Mouse (Mus musculus) gonadal fat pad, adult 2 months (tissue): Measurements from ENCODE around the gene Suox. TPM values are rescaled to one million over a fixed set of nuclear protein-coding genes. Genes with fewer than 3 reads are reported as not detected.
"Not testable (repeated sequence)": the region's sequence is repeated elsewhere in the genome, so short reads cannot be mapped to it uniquely, and the experiment has no call there.

ENCODE experiments used
- DNase-seq: peaks from one replicate; pipeline ENCODE4 v3.0.0-alpha.2; 2012; ENCODE audit warnings: low read depth
- polyA plus RNA-seq: library from polyadenylated mRNA; depleted of rRNA; stranded (reverse); fragments of >200 nt; gene quantifications from 2 replicates; pipeline ENCODE4 v1.2.3, GENCODE M21; 2012; rRNA removed

The Suox gene
- 154 and 180 TPM in 2 replicates for polyA plus RNA-seq

DNA sequence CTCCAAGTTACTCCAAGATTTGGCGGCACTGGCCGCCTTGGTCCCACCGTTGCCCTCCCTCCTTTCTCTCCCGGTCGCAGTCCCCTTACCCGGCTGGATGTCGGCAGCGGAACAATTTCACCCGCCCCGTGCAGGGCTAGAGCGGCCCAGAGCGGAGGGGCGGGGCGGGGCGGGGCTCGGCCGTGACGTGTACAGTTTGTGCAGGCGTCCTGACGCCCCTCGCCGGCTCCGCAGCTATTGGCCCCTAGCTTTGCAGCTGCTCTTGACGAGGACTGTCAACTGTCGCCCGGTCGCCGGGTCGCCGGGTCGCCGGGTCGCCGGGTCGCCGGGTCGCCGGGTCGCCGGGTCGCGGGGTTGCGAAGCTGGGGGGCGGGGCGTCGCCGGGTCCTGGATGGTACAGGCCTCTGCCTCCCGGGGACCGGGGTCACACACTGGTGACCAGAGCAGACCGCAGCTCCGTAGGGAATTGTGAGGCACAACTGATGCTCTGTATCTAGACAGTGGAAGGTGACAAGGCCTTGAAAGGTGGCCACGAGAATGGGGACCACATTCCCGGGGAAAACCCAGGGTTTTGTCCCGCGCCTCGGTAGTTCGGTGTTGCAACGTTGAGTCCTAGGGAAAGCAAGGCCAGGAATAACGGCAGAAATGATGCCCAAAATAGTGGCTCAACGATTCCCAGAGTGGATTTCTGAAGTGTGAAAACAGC lies at the start of gene Suox:
Suox (minus strand) TSS at position 311 of the 706 bp plus-strand sequence.
- no peak for DNase-seq

DNA sequence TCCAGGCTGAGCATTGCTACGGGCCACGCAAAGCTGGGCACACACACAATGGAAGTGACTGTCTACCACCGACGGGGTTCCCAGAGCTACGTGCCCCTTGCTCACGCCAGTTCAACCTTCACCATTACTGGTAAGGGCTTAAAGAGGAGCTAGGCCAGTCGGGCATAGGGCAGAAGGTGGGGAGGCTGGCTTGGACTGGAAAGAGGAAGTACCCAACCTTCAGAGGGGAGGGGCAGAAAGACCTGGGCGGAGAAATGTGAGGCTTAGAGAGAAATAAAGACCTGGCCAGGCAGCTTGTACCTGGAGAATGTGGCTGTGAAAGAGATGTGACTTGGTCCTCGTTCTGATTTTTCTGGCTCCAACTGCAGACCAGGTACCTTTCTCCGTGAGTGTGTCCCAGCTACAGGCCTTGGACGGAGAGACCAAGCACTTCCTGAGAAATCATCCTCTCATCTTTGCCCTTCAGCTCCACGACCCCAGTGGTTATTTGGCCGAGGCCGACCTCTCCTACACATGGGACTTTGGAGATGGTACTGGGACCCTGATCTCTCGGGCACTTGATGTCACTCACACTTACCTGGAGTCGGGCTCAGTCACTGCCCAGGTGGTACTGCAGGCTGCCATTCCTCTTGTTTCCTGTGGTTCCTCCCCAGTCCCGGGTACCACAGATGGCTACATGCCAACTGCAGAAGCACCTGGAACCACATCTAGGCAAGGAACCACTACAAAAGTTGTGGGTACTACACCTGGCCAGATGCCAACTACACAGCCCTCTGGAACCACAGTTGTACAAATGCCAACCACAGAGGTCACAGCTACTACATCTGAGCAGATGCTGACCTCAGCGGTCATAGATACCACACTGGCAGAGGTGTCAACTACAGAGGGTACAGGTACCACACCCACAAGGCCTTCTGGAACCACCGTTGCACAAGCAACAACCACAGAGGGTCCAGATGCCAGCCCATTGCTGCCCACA lies 42.0 kb upstream of the Suox start:
- DNase-seq = no peak

- not testable (repeated sequence) for DNase-seq
Measured at GRCm38 (mm10) chr10:128711318-128711717, 37.4 kb upstream of the Suox start.

- no peak for DNase-seq
Measured at GRCm38 (mm10) chr10:128705317-128705693, 31.4 kb upstream of the Suox start.

GRCm38 (mm10) chr10:128704491-128705316 lies 30.8 kb upstream of the Suox start, which contains the start of gene Cdk2:
Cdk2 (minus strand) TSS chr10:128705031.
- no peak for DNase-seq

DNA sequence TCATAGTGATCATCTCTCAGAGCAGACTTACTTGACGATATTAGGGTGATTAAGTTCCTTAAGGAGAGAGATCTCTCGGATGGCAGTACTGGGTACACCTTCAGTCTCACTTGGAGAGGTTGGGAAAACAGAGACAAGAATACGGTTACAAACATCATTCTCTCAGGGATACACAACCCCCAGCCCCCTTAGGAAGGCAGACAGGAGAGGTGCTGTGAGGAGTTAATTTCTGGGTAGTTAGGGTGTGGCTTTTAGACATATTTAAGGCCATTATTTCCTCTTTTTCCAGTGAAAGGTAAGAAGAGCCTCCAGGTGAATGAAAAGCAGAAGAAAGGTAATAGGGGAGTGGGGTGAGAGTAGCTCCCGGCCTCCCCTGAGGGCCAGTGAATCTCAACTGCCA lies 30.0 kb upstream of the Suox start, which contains the start of gene Pmel:
Pmel (plus strand) TSS at position 301 of the 400 bp plus-strand sequence.
- DNase-seq = no peak

- no peak for DNase-seq
Measured at GRCm38 (mm10) chr10:128702328-128703007, 28.6 kb upstream of the Suox start.

DNA sequence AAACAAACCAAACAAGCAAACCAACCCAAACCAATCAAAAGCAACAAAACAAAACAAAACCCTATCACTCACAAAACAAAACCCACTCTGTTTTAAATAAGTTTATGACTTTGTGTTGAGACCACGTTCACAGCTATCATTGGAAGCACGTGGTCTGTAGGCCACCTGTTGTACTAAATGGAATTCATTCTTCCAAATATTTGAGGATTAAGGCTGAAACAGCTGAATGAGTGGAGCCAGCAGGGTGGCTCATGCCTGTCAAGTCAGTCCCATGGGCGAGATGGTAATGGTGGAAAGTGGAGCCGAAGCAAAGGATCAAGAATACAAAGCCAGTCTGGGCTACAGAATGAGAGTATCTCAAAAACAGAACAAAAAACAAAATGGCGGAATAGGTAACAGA lies 26.8 kb upstream of the Suox start:
- DNase-seq = no peak

DNA sequence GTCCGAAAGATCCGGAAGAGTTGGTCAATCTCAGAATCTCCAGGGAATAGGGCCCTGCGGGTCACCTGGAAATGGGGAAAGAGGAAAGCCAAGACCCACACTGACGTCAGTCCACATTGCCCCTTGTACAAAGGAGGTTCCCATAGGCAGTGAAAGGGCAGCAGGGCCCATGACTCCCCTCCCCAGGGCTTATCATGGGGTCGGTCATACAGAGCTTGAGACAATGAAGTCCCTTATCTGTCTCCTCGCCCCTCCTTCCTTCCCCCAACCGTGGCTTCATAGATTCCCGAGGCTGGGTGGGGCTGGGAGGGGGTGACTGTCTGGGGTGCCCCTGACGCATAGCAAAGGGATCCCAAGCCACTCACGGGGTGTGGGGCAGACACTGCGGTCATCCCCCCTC lies 25.7 kb upstream of the Suox start:
- no peak for DNase-seq

DNA sequence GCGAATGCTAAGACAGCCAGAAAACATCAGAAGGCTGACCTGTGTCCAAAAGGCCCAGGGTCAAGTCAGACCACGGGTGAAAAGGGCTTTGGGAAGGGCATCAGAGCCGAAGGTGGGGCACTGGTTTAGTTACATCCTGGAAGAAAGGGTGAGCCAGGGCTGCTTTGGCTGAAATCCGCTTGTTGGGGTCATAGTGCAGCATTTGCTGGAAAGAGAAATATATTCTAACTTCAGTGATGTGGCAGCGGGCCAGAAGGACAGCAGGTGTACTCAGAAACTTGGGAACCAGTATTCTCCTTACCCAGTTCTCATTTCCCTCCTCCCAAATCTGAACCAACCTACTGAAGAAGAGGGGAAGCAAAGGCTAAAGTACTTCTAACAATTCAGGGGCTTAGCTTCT lies 25.1 kb upstream of the Suox start:
- no peak for DNase-seq

DNA sequence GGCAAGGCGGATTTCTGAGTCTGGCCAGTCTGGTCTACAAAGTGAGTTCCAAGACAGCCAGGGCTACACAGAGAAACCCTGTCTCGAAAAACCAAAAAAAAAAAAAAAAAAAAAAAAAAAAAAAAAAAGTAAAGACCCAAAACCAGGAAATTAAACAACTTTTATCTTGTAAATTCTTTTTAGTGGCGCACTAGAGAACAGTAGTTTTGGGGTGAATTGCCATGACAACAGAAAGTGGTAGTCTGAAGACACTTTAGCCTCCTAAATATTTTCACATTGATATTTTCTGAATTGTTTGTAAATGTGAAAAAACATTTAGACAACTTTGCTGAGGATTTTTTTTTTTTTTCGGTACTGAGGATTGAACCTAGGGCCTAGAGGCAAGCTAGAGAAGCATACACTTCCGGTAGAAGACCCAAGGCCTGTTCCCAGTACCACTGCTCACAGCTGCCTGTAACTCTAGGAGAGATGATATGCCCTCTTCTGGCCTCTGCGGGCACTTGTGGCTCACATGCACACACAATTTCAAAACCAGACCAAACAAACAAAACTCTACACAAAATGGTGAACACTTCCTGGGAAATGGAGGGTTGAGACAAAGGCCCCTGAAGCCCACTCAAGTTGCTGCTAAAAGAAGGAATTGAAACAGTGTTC lies 23.3 kb upstream of the Suox start:
- no peak for DNase-seq

DNA sequence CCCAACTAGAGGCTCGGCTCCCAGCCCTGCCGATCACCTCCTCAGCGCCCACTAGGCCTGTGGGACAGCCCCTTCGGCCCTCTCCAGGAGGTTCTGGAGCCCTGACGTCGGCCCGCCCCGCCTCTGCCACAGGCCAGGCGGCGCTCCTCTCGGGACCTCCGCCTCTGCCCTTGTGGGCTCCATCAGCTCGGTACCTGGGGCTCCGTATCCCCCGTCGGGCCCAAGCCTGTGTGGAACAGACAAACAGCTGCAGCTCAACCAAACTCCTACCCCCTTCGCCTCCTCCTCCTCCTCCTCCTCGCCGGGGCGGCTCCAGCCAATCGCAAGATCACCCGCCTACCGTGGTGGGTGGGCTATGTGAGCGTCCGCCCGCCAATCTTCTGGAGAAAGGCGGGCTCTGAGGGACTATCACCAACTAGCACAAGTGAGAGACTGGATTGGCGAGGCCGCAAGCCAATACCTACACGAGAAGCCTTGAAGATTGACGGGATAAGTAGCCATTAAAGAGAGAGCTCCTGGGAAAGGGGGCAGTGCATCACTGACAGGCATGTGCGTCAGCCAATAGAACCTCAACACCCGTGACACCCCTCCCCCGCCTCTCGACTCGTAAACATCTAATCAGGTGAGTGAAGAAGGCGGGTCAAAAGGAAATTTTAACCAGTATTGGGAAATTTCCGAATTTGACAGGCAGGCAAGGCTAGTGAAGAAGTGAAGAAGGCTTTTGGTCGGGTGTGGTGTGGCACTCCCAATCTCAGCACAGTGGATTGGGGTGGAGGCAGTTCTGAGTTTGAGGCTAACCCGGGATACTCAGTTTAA lies 22.3 kb upstream of the Suox start, which contains the start of gene Rab5b:
Rab5b (minus strand) TSS at position 273 of the 816 bp plus-strand sequence.
- peak; percentile 99 for DNase-seq

DNA sequence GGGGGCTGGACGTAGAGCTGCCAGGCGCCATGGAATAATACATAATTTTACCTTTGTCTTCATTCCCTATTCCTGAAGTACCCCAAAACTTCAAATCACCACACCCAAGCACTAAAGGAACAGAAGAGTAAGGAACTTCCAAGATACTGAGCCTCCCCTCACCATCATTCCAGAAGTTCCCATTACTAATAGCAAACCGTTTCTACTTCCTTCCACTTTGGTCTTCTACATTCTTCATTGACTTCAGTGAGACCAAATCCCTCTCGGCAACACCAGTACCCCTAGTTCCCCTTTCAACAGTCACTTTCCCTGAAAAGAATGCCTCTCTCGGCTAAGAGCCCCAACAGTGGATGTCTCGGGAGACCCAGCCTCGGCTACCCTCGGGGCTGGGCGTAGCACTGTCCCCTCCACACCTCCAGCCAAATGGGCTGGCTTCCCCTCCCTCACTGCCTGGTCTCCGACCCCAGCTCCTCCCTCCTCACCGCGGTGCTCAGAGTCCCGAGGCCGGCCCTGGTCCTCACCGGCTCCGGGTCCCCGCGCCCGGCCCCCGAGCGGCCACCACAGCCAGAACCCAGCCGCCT lies 21.6 kb upstream of the Suox start:
- DNase-seq = no peak

GRCm38 (mm10) chr10:128674469-128675008 lies 666 bp upstream of the Suox start:
- no peak for DNase-seq

- no peak for DNase-seq
Measured at GRCm38 (mm10) chr10:128671148-128671547, 2.7 kb downstream of the Suox start.

GRCm38 (mm10) chr10:128668790-128669672 lies 4.8 kb downstream of the Suox start:
- no peak for DNase-seq

DNA sequence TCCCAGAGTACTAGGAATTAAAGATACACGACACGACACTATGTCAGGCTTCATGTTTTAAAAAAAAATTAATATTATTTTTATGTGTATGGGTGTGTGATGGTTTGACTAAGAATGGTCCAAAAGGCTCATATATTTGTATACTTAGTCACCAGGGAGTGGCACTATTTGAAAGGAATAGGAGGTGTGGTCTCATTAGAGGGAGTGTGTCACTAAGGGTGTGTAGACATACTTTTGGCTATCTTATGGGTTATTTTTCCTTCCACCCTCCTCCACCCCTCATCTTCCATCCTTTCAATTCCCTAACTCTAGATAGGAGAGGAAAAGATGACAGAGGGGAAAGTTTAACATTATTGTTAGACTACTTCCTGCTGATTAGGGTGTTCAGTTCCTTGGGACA lies 8.1 kb downstream of the Suox start:
- DNase-seq = no peak

GRCm38 (mm10) chr10:128665307-128665706 lies 8.6 kb downstream of the Suox start:
- no peak for DNase-seq
